Mouse (Mus musculus) ES-Bruce4 (cell line): ENCODE results near the gene Il17rc.

Experiments used
- CTCF ChIP-seq: IDR thresholded peaks from one replicate; pipeline ENCODE4 v1.8.1; 2011; ENCODE audit warnings: low read depth, low read length
- EP300 ChIP-seq: IDR thresholded peaks from 2 replicates; pipeline ENCODE4 v1.6.1; 2011; ENCODE audit warnings: low read depth, low read length; ENCODE audit not compliant: insufficient read depth
- POLR2A ChIP-seq: IDR thresholded peaks from one replicate; pipeline ENCODE4 v1.8.1; 2011; ENCODE audit warnings: low read length; ENCODE audit not compliant: insufficient read depth

GRCm38 (mm10) chr6:113523420-113523819 is 52.2 kb downstream of the Il17rc start:
- no peak for TF ChIP-seq EP300
- no peak for TF ChIP-seq CTCF
- TF ChIP-seq POLR2A: no peak
